Mouse (Mus musculus) regulatory T cell (primary cell): ENCODE data around the gene 4932438A13Rik.

Source experiments
- in situ Hi-C: fragments of 300-600 bp; cut with MboI, MseI; formaldehyde crosslinking; loops from one replicate; pipeline ENCODE4 v1.15.1; 2025; ENCODE audit warnings: high pct_unique_total_duplicates

Gene 4932438A13Rik

GRCm38 (mm10) chr3:36917832-36918231 lies 54.9 kb downstream of the 4932438A13Rik start:
- in situ Hi-C loops = no loop called here

GRCm38 (mm10) chr3:36918322-36918721 lies 55.4 kb downstream of the 4932438A13Rik start:
- in situ Hi-C loops = no loop called here

GRCm38 (mm10) chr3:36941572-36941971 lies 78.7 kb downstream of the 4932438A13Rik start:
- in situ Hi-C loops = no loop called here

- in situ Hi-C loops = no loop called here
Measured at GRCm38 (mm10) chr3:36942108-36942507, 79.2 kb downstream of the 4932438A13Rik start.

- in situ Hi-C loops = no loop called here
Measured at GRCm38 (mm10) chr3:36943706-36944105, 80.8 kb downstream of the 4932438A13Rik start.

GRCm38 (mm10) chr3:37037979-37038378 lies 175.1 kb downstream of the 4932438A13Rik start:
- in situ Hi-C loops = no loop called here

- in situ Hi-C loops = no loop called here
Measured at GRCm38 (mm10) chr3:37039811-37040210, 176.9 kb downstream of the 4932438A13Rik start.

GRCm38 (mm10) chr3:37051491-37051890 lies 188.6 kb downstream of the 4932438A13Rik start:
- in situ Hi-C loops = no loop called here

- in situ Hi-C loops = no loop called here
Measured at GRCm38 (mm10) chr3:37063406-37063805, 200.5 kb downstream of the 4932438A13Rik start, which contains the start of gene Adad1. Gene Adad1 (plus strand): TSS chr3:37063527.

GRCm38 (mm10) chr3:37073211-37073610 lies 210.3 kb downstream of the 4932438A13Rik start:
- in situ Hi-C loops = loop anchor here (5.0 kb wide), 1 partner anchor 129 kb away; no protein-coding TSS in a partner anchor

GRCm38 (mm10) chr3:37084860-37085259 lies 222.0 kb downstream of the 4932438A13Rik start:
- in situ Hi-C loops = no loop called here

- in situ Hi-C loops = no loop called here
Measured at GRCm38 (mm10) chr3:37090721-37091120, 227.8 kb downstream of the 4932438A13Rik start.
